9 mouse cellular contexts compared by ENCODE assay signal in genomic region chr3:121349334-121350169, GRCm38 (mm10). TPM values are rescaled to one million over a fixed set of nuclear protein-coding genes. Genes with fewer than 3 reads are reported as not detected.
DNase-seq lines count a peak whose midpoint lies in the region; ATAC-seq lines count a peak whose summit lies in the region.
"Had no signal": no experiment of that assay in that cellular context is flagged by ENCODE, and none has a peak within 500 bp of the region (broad histone marks: within the 10 kb centered on the region; RNA-seq: fewer than 3 reads in every experiment).

No protein-coding gene starts in this region.

- peak; percentile 47; the same call in 1 of the 2 replicates for ATAC-seq in embryonic facial prominence, embryonic 11.5 days (replicated peaks; ENCODE audit: insufficient number of reproducible peaks, low FRiP score, low TSS enrichment, low read depth)
- ATAC-seq in midbrain, embryonic 15.5 days (replicated peaks) = peak; percentile 87

- no peak overlapping the region for H3K4me3 ChIP-seq in embryonic facial prominence, embryonic 11.5 days (ENCODE audit: low read depth, low read length)
- H3K4me3 ChIP-seq in midbrain, embryonic 15.5 days = no peak overlapping the region
- H3K4me3 ChIP-seq: megakaryocyte, embryonic 14.5 days had no signal

- peak; percentile 40 to 52 for DNase-seq in layer of hippocampus, postnatal 10 days (ENCODE audit: low spot score in 2 of 2)
- DNase-seq in layer of hippocampus, postnatal 36 days = no peak
- DNase-seq in embryonic facial prominence, embryonic 11.5 days (ENCODE audit: low spot score) = no peak
- DNase-seq in gastrocnemius, postnatal 25 days = peak; percentile 70
- no peak for DNase-seq in left cerebral cortex, adult 18-20 months (ENCODE audit: low spot score in 2 of 2)
- DNase-seq in liver = no peak
- no peak for DNase-seq in right cerebral cortex, postnatal 25 days

- peak overlapping the region; percentile 18; the same call in 1 of the 2 replicates for H3K9ac ChIP-seq in embryonic facial prominence, embryonic 11.5 days (replicated peaks; ENCODE audit: low read length)
- H3K9ac ChIP-seq in midbrain, embryonic 15.5 days = no peak overlapping the region

- H3K4me2 ChIP-seq in embryonic facial prominence, embryonic 11.5 days (ENCODE audit: low read depth, low read length) = no peak overlapping the region
- H3K4me2 ChIP-seq in midbrain, embryonic 15.5 days = peak overlapping the region; percentile 33

- H3K27ac ChIP-seq in embryonic facial prominence, embryonic 11.5 days (replicated peaks; ENCODE audit: low read depth, low read length) = peak overlapping the region; percentile 20; the same call in 1 of the 2 replicates
- peak overlapping the region; percentile 66 for H3K27ac ChIP-seq in midbrain, embryonic 15.5 days

- H3K4me1 ChIP-seq in embryonic facial prominence, embryonic 11.5 days (ENCODE audit: control insufficient read depth, insufficient read depth, low read length) = peaks cover 7% of the 10 kb centered on the region
- H3K4me1 ChIP-seq in midbrain, embryonic 15.5 days = peaks cover 32% of the 10 kb centered on the region

- H3K36me3 ChIP-seq in embryonic facial prominence, embryonic 11.5 days (replicated peaks; ENCODE audit: control insufficient read depth, insufficient read depth, low read depth, low read length) = no peaks in the 10 kb centered on the region
- no peaks in the 10 kb centered on the region for H3K36me3 ChIP-seq in midbrain, embryonic 15.5 days (replicated peaks)

- 59% methylated on average over 33 of the region's 33 CpGs for whole genome bisulfite sequencing in embryonic facial prominence, embryonic 11.5 days
- WGBS in midbrain, embryonic 15.5 days = 17% methylated on average over 33 of the region's 33 CpGs

- no peaks in the 10 kb centered on the region for H3K9me3 ChIP-seq in embryonic facial prominence, embryonic 11.5 days (replicated peaks; ENCODE audit: control insufficient read depth, low read length)
- H3K9me3 ChIP-seq in midbrain, embryonic 15.5 days = no peaks in the 10 kb centered on the region
- H3K9me3 ChIP-seq: megakaryocyte, embryonic 14.5 days had no signal

- H3K27me3 ChIP-seq in embryonic facial prominence, embryonic 11.5 days (ENCODE audit: control insufficient read depth, insufficient read depth, low read length) = no peaks in the 10 kb centered on the region
- H3K27me3 ChIP-seq in midbrain, embryonic 15.5 days (replicated peaks) = no peaks in the 10 kb centered on the region

RNA-seq across cellular contexts. Expression of gene Alg14, which starts 58.0 kb away (rescaled TPM):
- total RNA-seq in layer of hippocampus, postnatal 10 days (2021) = 10 to 100 TPM; 17.7 to 27.3 TPM
- 10 to 100 TPM; 12.2 to 12.7 TPM for total RNA-seq in layer of hippocampus, postnatal 36 days (2021)
- polyA plus RNA-seq in embryonic facial prominence, embryonic 11.5 days (2014; fragmentation: Nextera tagmentation; extraction: Ambion mirVana) = 35.4 and 35.6 TPM in 2 replicates
- 1 to 10 TPM; 9.2 to 9.3 TPM for total RNA-seq in gastrocnemius, postnatal 25 days (2021)
- polyA plus RNA-seq in midbrain, embryonic 15.5 days (2015; fragmentation: Nextera tagmentation; extraction: Ambion mirVana) = 33.3 and 38.2 TPM in 2 replicates
- total RNA-seq in left cerebral cortex, adult 18-20 months (2021) = 10 to 100 TPM; 12.1 to 14.4 TPM

Comparison
In these comparisons a context has a peak if more than half of its experiments do, and no peak if none do; other contexts are left out.
1. DNase-seq: peak in layer of hippocampus, postnatal 10 days (2 of 2) and gastrocnemius, postnatal 25 days (single experiment); none in layer of hippocampus, postnatal 36 days (0 of 2), embryonic facial prominence, embryonic 11.5 days (single experiment), left cerebral cortex, adult 18-20 months (0 of 2), liver (single experiment) and right cerebral cortex, postnatal 25 days (single experiment).